Mouse (Mus musculus) E14TG2a.4 (cell line): ENCODE measurements at regions not wholly inside any gene's neighbourhood (a gene's known extent, or its start where the extent isn't known, plus 50 kb on each side); places are given as distances from the start of the nearest gene placed in this dataset.
A peak's percentile ranks its signal among the peaks of the same experiment; 100 is the strongest.

ENCODE experiments used
- CTCF ChIP-seq: conservative IDR thresholded peaks from 2 replicates; pipeline ENCODE4 v1.5.1; 2014; ENCODE audit warnings: low read length
- NANOG ChIP-seq: IDR thresholded peaks from 2 replicates; pipeline ENCODE4 v1.6.1; 2014; ENCODE audit warnings: borderline replicate concordance, low read length, mixed read lengths
- POU5F1 ChIP-seq: IDR thresholded peaks from 2 replicates; pipeline ENCODE4 v1.6.1; 2014; ENCODE audit warnings: low read length, borderline replicate concordance

DNA sequence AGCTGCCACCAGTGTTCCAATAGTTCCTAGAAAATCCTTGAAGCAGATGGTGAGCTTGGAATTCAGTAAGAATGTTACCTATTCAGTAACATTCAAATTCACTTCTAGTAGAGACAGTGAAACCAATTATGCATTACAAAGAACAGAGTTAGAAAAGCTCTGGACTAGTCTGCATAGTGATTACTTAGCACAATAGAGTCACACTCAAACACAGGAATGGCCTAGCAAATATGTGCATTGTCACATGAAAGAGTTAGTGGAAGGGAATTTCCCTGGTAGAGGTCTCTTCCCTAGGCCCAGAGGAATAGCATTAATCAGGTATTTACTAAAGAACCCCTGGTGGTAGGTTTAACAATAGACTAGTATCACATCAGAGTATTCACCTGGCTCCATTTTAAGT lies 570.3 kb upstream of the Smc2 start:
- TF ChIP-seq CTCF (0 out of 2 replicates have a peak, but pooled peaks have one; percentile 4), POU5F1 (peak; percentile 78; the same call in 1 of the 2 replicates), NANOG (peak; percentile 94)
